Mouse (Mus musculus) liver, adult 10 weeks (tissue): ENCODE results near the gene Olfr525. TPM values are rescaled to one million over a fixed set of nuclear protein-coding genes. Genes with fewer than 3 reads are reported as not detected.

Experiments used
- polyA plus RNA-seq: library from polyadenylated mRNA; stranded (reverse); fragments of 350-450 nt; fragmentation: Illumina TruSeq; extraction: RNeasy Lipid Tissue Mini Kit (QIAGEN cat#74804); gene quantifications from one replicate; pipeline ENCODE4 v1.2.3, GENCODE M21; 2014; ENCODE audit warnings: low read depth, low replicate concordance

Gene Olfr525
- polyA plus RNA-seq, result not detected

GRCm38 (mm10) chr7:140320558-140320957, at the start of gene Olfr525:
TSS of gene Olfr525 (plus strand) at chr7:140320858.

GRCm38 (mm10) chr7:140333717-140334116, 13.1 kb downstream of the Olfr525 start, which contains the start of gene Olfr527:
TSS of gene Olfr527 (plus strand) at chr7:140334017.

GRCm38 (mm10) chr7:140361571-140361970, 40.9 kb downstream of the Olfr525 start, which contains the start of gene Olfr60:
TSS of gene Olfr60 (minus strand) at chr7:140361671.

GRCm38 (mm10) chr7:140376231-140376630, 55.6 kb downstream of the Olfr525 start, which contains the start of gene Olfr530:
TSS of gene Olfr530 (minus strand) at chr7:140376331.

Other genes starting within 250 kb of the Olfr525 start
- not detected for gene Caly, start 238.3 kb upstream of the Olfr525 start, polyA plus RNA-seq
- not detected for gene Prap1, start 227.5 kb upstream of the Olfr525 start, polyA plus RNA-seq
- 20.7 TPM for gene Fuom, start 218.4 kb upstream of the Olfr525 start, polyA plus RNA-seq
- 26.3 TPM for gene Paox, start 205.1 kb upstream of the Olfr525 start, polyA plus RNA-seq
- 196 TPM for gene Echs1, start 204.4 kb upstream of the Olfr525 start, polyA plus RNA-seq
- gene Mtg1, start 183.3 kb upstream of the Olfr525 start, polyA plus RNA-seq, result 6.2 TPM
- 0.95 TPM for gene Sprn, start 166.0 kb upstream of the Olfr525 start, polyA plus RNA-seq
- not detected for gene Olfr522, start 156.1 kb upstream of the Olfr525 start, polyA plus RNA-seq
- gene Olfr523, start 147.6 kb upstream of the Olfr525 start, polyA plus RNA-seq, result not detected
- not detected for gene Olfr524, start 114.9 kb upstream of the Olfr525 start, polyA plus RNA-seq
- gene Cd163l1, start 102.6 kb upstream of the Olfr525 start, polyA plus RNA-seq, result not detected
- not detected for gene 5830411N06Rik, start 73.6 kb upstream of the Olfr525 start, polyA plus RNA-seq
- not detected for gene Olfr527, start 13.2 kb downstream of the Olfr525 start, polyA plus RNA-seq
- not detected for gene Olfr60, start 40.8 kb downstream of the Olfr525 start, polyA plus RNA-seq
- not detected for gene Olfr530, start 55.5 kb downstream of the Olfr525 start, polyA plus RNA-seq
- gene Olfr531, start 82.1 kb downstream of the Olfr525 start, polyA plus RNA-seq, result not detected
- not detected for gene Olfr532, start 100.8 kb downstream of the Olfr525 start, polyA plus RNA-seq
- not detected for gene Olfr533, start 142.5 kb downstream of the Olfr525 start, polyA plus RNA-seq
- not detected for gene Olfr535, start 163.4 kb downstream of the Olfr525 start, polyA plus RNA-seq
- gene Olfr536, start 186.5 kb downstream of the Olfr525 start, polyA plus RNA-seq, result not detected
- not detected for gene Olfr538, start 247.0 kb downstream of the Olfr525 start, polyA plus RNA-seq